Mouse (Mus musculus) gonadal fat pad, adult 2 months (tissue): ENCODE measurements around the gene Alk. TPM values are rescaled to one million over a fixed set of nuclear protein-coding genes. Genes with fewer than 3 reads are reported as not detected.

Source experiments
- DNase-seq: peaks from one replicate; pipeline ENCODE4 v3.0.0-alpha.2; 2012; ENCODE audit warnings: low read depth
- polyA plus RNA-seq: library from polyadenylated mRNA; depleted of rRNA; stranded (reverse); fragments of >200 nt; gene quantifications from 2 replicates; pipeline ENCODE4 v1.2.3, GENCODE M21; 2012; rRNA removed

Gene Alk
- 0.04 and 0.06 TPM in 2 replicates for polyA plus RNA-seq

DNA sequence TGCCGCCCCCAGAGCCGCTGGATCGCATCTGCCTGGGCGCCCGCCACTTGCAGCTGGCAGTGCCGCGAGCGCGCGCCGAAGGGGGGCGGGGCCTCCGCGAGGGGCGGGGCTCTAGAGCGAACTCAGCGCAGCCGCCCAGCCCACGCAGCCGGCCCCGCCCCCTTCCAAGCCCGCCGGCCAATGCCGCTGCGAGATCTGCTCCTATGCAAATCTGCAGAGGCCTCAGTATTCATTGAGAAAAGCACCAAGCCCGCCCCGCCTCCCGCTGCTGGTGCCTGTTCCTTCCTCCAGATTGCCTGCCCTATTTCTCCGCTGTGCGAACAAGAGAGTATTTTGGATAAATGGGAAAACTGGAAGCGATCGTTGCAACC is at the start of gene Alk:
Alk (minus strand) TSS at position 18 of the 371 bp plus-strand sequence.
- no peak for DNase-seq

GRCm38 (mm10) chr17:72652801-72653200 is 48.4 kb upstream of the Alk start:
- no peak for DNase-seq

- no peak for DNase-seq
These were observed 44.3 kb upstream of the Alk start for GRCm38 (mm10) chr17:72648607-72649217.

GRCm38 (mm10) chr17:72646167-72646566 is 41.7 kb upstream of the Alk start:
- no peak for DNase-seq

- DNase-seq: no peak
These were observed 35.7 kb upstream of the Alk start for GRCm38 (mm10) chr17:72640095-72640494.

GRCm38 (mm10) chr17:72639400-72639799 is 35.0 kb upstream of the Alk start:
- DNase-seq: no peak

- DNase-seq: no peak
These were observed 1.8 kb upstream of the Alk start for GRCm38 (mm10) chr17:72606251-72606650.

DNA sequence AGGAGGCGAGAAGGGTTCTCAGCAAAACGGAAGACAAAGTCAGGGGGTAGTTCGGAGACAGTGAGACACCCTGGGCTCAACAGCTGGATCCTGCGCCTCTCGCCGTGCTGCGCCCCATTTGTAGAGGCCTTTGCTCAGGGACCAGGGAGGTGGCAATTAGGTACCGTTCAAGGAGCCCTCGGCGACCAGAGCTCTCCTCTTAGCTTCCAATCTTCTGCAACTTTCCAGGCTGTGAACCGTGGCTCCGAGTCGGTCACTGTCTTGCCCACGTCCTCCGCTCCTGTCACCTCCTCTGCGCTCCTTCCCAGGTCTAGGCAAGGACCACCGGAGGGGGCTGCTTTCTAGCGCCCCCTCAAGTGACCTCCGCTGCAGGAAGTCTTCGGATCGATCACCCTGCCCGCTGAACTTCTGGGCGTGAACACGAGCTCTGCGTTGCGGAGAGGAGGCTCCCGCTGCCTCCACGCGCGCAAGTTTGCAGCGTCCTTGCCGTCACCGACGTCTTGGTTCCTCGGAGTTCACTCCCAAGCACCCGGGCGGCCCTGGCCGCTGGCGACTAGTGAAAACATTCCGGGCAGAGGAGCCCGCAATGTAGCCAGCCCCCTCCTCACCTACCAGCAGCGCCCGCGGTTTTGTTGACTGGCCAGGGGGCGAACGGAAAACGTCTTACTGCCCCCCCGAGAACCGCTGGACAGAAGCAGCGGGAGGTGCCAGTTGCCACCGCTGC is 379 bp downstream of the Alk start:
- DNase-seq: no peak

GRCm38 (mm10) chr17:72603118-72603885 is 1.1 kb downstream of the Alk start:
- DNase-seq: no peak

DNA sequence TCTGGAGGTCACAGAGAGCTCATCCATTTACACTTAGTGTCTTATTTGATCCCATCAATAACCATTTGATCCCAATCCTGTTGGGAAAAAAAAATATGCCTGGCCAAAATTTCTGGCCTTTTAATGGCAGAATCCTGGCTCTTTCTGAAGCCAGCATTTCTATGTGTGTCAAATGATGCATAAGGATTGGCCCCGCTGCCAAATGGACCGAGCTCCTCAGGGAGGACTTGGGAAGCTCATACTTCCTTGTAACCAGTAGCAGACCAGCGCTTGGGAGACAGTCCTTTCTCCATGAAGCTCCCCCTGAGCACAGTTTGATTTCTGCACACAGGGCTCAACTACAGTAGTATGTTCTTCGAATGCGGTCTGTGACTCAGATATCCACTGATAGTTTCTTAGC is 3.6 kb downstream of the Alk start:
- no peak for DNase-seq

- no peak for DNase-seq
These were observed 16.8 kb downstream of the Alk start for GRCm38 (mm10) chr17:72587671-72588070.

- no peak for DNase-seq
These were observed 24.3 kb downstream of the Alk start for GRCm38 (mm10) chr17:72580142-72580541.

GRCm38 (mm10) chr17:72579321-72579720 is 25.1 kb downstream of the Alk start:
- no peak for DNase-seq

- no peak for DNase-seq
These were observed 33.0 kb downstream of the Alk start for GRCm38 (mm10) chr17:72571379-72571778.

- no peak for DNase-seq
These were observed 34.9 kb downstream of the Alk start for GRCm38 (mm10) chr17:72569491-72569890.

- no peak for DNase-seq
These were observed 41.0 kb downstream of the Alk start for GRCm38 (mm10) chr17:72563423-72563822.

- DNase-seq: no peak
These were observed 43.0 kb downstream of the Alk start for GRCm38 (mm10) chr17:72561471-72561870.

DNA sequence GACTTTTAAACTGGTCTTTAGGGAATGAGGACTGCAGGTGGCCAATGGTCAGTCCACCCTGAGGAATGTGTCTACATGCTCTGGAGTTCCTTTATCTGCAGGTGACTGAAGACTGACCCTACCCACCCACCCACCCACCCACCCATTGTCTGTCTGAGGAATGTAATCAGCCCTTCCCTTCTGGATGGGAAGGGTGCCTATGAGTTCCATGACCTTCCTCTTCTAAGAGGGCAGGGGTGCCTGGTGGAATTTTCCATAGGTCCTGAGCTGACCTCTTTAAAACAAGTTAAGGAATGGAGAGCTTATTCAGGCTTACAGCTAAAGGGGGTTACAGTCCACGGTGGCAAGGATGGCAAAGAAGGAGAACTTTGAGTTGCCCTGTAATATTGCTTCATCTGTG is 43.7 kb downstream of the Alk start:
- DNase-seq: no peak

GRCm38 (mm10) chr17:72557029-72557735 is 47.2 kb downstream of the Alk start:
- DNase-seq: no peak

- no peak for DNase-seq
These were observed 58.2 kb downstream of the Alk start for GRCm38 (mm10) chr17:72546274-72546673.

GRCm38 (mm10) chr17:72535304-72535703 is 69.1 kb downstream of the Alk start:
- no peak for DNase-seq

- DNase-seq: no peak
These were observed 72.2 kb downstream of the Alk start for GRCm38 (mm10) chr17:72532266-72532665.
